Mouse (Mus musculus): ENCODE data around the gene Tk1.

- TF ChIP-seq CTCF (IDR thresholded peaks at IDR 0.05; ENCODE audit: extremely low read depth, insufficient read depth, insufficient read length, insufficient replicate concordance) (no peak), POLR2A (IDR thresholded peaks at IDR 0.05; ENCODE audit: low read depth, low read length) (no peak)
Measured at GRCm38 (mm10) chr11:117794035-117794551, 31.8 kb downstream of the Tk1 start.
